Mouse (Mus musculus) bone marrow macrophage, adult 2 months (primary cell): ENCODE results near the gene Elof1. TPM values are rescaled to one million over a fixed set of nuclear protein-coding genes. Genes with fewer than 3 reads are reported as not detected.

Experiments
- H3K27ac ChIP-seq: 2 replicates; pipeline ENCODE4 v1.5.1; 2012; ENCODE audit warnings: low read depth, low read length; ENCODE audit not compliant: insufficient read depth
- H3K4me1 ChIP-seq: 2 replicates; pipeline ENCODE4 v1.6.1; 2012; ENCODE audit warnings: low read length; ENCODE audit not compliant: control insufficient read depth, insufficient read depth
- H3K4me3 ChIP-seq: 2 replicates; pipeline ENCODE4 v1.5.1; 2012; ENCODE audit warnings: mild to moderate bottlenecking, low read length, moderate library complexity; ENCODE audit not compliant: insufficient read depth
- CTCF ChIP-seq: IDR thresholded peaks from 2 replicates; pipeline ENCODE4 v1.5.1; 2012; ENCODE audit warnings: low read depth, mild to moderate bottlenecking, low read length, moderate library complexity
- POLR2A ChIP-seq: IDR thresholded peaks from 2 replicates; pipeline ENCODE4 v1.6.1; 2012; ENCODE audit warnings: mild to moderate bottlenecking, low read depth, low read length, borderline replicate concordance
- polyA plus RNA-seq: library from polyadenylated mRNA; stranded (reverse); fragments of >200 nt; gene quantifications from 2 replicates; pipeline ENCODE4 v1.2.4, GENCODE M21; 2012; ENCODE audit not compliant: missing spikeins, insufficient read depth, insufficient read length

Gene Elof1
- polyA plus RNA-seq, 1 experiment: 62.3 TPM

DNA sequence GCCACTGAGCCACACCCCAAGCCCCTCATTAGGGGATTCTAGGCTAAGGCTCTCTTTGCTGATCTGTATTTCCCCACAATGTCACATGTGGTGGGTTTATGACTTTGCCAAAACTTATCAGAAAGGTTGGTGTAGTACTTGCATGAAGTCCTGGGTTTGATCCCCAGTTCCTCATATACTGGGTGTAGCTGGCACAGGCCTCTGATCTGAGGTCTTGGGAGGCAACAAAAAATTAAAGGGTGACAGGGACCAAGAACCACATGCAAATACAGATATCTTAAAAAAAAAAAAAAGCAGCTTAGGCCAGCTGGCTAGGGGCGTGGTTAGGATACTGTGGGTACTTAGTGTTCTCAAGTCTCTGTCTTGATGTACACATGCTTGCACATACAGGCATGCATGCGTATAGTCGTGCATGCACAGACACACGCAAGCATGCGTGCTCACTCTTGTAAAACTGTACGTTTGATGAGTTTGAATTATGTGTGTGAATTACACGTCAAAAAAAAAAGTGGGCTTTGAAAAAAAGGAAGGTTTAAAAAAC lies 6.2 kb upstream of the Elof1 start:
- no peak for TF ChIP-seq POLR2A
- TF ChIP-seq CTCF: no peak
- H3K4me3 ChIP-seq: no peak overlapping the region
- peaks cover 43% of the 10 kb centered on the region for H3K4me1 ChIP-seq
- H3K27ac ChIP-seq: no peak overlapping the region

DNA sequence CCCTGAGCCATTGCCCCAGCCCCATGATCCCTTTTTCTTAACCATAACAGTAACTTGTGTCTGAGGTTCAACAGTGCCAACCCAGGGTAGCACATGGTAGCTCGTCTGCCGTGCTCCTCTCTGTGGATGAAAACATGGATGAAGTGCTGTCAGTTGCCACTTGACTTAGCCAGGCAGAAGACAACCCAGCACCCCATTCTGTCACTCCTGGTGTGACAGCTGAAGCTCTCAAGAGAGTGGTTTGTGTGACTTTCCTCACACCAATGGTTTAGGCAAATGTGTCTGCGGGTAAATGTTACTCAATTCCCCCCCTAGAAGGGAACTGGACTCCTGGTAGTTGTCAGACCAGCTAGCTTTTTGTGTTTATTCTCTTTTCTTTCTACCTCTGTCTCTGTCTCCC lies 5.0 kb upstream of the Elof1 start:
- no peak overlapping the region for H3K4me3 ChIP-seq
- H3K4me1 ChIP-seq: peaks cover 46% of the 10 kb centered on the region
- no peak overlapping the region for H3K27ac ChIP-seq
- no peak for TF ChIP-seq CTCF
- no peak for TF ChIP-seq POLR2A

DNA sequence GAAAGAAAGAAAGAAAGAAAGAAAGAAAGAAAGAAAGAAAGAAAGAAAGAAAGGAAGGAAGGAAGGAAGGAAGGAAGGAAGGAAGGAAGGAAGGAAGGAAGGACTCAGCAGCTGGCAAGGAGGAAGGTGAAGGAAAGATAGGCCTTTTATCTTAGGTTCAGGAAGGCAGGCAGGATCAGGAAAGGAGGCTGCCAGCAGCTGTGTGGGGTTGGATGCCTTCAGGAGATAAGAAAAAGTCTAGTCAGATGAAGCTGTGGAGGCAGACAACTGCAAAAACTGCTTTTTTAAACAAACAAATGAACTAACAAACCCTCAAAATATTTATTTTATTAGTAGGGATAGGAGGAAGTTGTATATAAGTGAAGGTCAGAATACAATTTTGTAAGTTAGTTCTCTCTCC lies 4.6 kb upstream of the Elof1 start:
- TF ChIP-seq POLR2A (no peak), CTCF (no peak)
- H3K27ac ChIP-seq: no peak overlapping the region

DNA sequence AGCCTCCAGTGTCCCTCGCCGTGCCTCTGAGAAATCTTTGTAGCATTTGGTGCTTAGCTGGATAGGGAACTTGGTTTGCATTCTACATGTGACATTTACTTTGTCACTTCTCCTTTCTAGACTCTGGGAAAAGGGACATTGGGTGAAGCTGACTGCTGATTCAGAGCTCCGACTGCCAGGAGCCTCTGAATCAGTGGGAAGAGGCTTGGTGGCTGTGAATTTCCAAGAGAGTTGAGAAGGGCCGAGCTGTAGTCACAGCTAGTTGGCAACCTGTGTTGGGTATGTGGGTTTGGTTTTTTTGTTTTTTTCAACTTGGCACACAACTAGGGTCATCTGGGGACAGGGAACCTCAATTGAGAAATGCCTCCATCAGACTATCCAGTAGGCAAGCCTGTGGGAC lies 2.6 kb upstream of the Elof1 start:
- TF ChIP-seq POLR2A: no peak
- Histone ChIP-seq H3K4me1 (peaks cover 39% of the 10 kb centered on the region), H3K4me3 (no peak overlapping the region), H3K27ac (peak overlapping the region; percentile 92)

More for the DNA sequence above, 4.6 kb upstream of the Elof1 start:
- peaks cover 46% of the 10 kb centered on the region for H3K4me1 ChIP-seq
- no peak overlapping the region for H3K4me3 ChIP-seq

DNA sequence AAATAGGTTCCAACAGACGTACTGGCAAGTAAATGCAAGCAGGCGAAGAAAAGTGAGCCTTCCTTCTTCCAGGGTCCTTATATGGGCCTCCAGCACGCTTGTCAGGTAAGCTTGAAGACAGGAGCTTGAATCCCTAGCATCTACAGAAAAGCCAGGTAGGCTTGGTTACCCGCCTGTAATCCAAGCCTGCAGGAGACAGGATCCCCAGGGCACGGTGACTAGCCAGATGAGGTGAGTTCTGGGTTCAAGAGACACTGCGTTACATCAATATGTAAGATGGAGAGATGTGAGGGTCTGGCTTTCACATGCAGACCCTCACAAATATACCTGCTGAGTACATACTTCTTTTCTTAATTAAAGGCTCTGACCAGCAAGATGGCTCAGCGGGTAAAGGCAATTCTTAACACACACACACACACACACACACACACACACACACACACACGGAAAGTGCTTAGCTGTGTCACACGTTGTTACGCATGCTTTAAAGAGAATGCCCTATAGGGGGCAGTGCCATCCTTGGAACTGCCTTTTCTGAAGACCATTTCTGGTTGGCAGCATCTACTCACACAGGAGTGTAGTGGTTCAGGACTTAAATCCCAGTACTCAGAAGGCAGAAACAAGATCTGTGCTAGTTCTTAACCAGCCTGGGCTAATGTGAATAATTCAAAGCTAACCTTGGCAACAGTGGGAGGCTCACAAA lies 933 bp upstream of the Elof1 start:
- Histone ChIP-seq H3K4me1 (peaks cover 35% of the 10 kb centered on the region), H3K27ac (no peak overlapping the region), H3K4me3 (peak overlapping the region; percentile 75; the same call in 1 of the 2 replicates)
- no peak for TF ChIP-seq POLR2A
- TF ChIP-seq CTCF: no peak

DNA sequence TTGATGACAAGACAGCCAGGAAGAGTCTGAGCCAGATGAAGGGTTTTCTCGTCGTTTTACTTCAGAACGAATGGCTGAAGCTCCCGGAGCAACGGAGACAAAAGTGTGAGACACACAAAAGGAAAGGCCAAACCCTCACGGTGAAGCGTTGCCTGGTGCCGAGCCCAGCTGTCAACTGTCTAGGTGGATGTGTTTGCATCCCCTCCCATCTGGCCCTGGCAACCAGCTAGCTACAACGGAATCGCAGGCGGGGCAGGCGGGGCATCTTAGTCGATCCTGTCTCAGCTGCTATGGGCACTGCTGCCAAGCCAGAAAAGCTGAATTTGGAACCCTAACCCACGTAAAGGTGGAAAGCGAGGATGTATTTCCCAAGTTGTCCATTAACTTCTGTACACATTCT lies 886 bp downstream of the Elof1 start:
- Histone ChIP-seq H3K27ac (no peak overlapping the region), H3K4me1 (peaks cover 22% of the 10 kb centered on the region), H3K4me3 (peak overlapping the region; percentile 75)
- TF ChIP-seq CTCF: no peak
- TF ChIP-seq POLR2A: no peak

DNA sequence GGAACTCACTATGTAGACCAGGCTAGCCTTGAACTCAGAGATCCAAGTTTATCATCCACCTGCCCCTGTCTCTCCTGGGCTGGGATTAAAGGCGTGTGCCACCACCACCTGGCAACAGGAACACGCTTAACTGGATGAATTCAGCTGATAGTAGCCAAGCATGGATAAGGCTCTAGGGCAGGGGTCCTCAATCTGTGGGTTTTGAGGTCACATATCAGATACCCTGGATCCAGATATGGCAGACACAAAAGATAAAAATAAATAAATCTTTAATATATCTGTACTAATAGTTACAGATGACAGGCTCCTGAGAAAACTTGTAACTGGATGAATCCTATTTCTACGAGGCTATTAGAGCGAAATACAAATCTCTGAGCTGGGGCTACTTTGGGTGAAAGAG lies 1.3 kb downstream of the Elof1 start:
- H3K4me1 ChIP-seq: peaks cover 22% of the 10 kb centered on the region
- H3K4me3 ChIP-seq: no peak overlapping the region

DNA sequence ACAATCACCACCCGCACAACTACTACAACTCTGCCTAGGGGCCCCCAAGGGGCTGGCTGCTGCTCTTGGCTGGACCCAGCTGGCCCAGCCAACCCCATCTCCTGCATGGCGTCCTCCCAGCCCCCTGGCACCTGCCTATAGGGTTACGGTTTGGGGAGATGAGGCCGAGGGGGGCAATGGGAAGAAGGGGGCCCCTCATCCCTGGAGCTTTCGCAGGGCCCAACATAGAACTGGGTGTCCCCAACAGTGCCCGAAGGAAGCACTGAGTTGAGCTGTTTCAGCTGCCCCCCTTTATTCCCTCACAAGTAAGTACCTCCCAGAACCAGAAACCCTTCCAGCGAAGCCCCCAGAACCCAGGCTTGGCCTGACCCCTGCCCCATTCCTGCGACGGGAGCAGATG lies 8.8 kb downstream of the Elof1 start:
- no peak overlapping the region for H3K4me3 ChIP-seq
- TF ChIP-seq POLR2A (no peak), CTCF (no peak)
- no peaks in the 10 kb centered on the region for H3K4me1 ChIP-seq
- no peak overlapping the region for H3K27ac ChIP-seq

More for the DNA sequence above, 1.3 kb downstream of the Elof1 start:
- TF ChIP-seq CTCF (no peak), POLR2A (no peak)
- H3K27ac ChIP-seq: no peak overlapping the region

DNA sequence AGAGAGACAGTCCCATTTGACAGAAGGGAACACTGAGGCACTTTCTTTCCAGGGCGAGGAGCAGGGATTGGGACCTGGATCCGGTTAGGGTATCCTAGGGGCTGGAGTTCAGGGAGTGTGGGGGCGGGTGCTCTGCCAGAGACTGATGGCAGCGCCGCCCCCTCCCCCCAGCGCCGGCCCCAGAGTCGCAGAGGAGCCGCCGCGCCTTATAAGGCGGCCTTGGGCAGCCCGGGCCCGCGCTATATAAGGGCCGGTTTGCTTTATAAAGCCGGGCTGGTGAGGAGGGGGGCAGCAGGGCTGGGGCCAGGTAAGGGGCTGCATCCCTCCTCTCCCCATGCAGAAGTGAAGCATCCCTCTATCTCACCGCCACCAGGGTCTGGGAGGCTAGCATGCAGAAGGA lies 17.1 kb downstream of the Elof1 start:
- no peak overlapping the region for H3K27ac ChIP-seq
- TF ChIP-seq CTCF (no peak), POLR2A (no peak)
- H3K4me1 ChIP-seq: no peaks in the 10 kb centered on the region
- no peak overlapping the region for H3K4me3 ChIP-seq

DNA sequence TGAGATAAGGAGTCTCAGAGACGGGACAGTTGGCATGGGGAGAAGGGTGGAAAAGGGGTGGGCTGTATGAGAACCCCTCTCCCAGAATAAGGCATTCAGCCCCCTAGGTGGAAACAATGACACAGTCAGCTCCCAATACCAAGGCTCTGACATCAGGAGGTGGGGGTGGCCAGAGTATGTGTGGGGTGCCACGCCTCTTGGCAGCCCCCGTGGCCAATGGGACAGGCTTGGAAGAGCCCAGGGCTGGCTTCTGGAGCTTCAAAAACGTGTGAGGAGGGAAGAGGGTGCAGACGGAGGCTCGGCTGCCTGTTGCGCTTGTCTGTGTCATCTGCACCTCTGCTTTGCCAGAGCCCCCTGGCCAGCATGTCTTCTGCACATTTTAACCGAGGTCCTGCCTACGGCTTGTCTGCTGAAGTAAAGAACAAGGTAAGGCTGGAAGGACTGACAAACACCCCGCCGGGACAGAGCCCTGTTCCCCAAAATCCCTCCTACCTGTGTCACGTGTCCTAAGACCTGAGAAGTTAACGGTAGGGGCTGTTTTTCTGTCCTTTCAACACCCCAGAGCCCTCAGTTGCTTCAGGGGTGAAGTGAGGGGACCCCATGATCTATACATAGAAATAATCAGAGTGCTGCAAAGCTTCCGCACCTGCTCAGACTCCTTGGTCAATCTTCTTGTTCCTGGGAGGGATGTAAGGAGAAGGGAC lies 17.8 kb downstream of the Elof1 start, which contains the start of gene Cnn1:
Gene Cnn1 (plus strand): TSS at position 224 of the 704 bp plus-strand sequence.
- H3K27ac ChIP-seq: no peak within 1 kb of the TSS
- TF ChIP-seq POLR2A (no peak), CTCF (no peak)

More for the DNA sequence above, 17.8 kb downstream of the Elof1 start, which contains the start of gene Cnn1:
- no peaks in the 10 kb centered on the region for H3K4me1 ChIP-seq
- no peak within 1 kb of the TSS for H3K4me3 ChIP-seq
